Mouse (Mus musculus) large intestine, adult 2 months (tissue): ENCODE data around the gene Dlg1. TPM values are rescaled to one million over a fixed set of nuclear protein-coding genes. Genes with fewer than 3 reads are reported as not detected.

Experiments used
- DNase-seq: peaks from one replicate; pipeline ENCODE4 v3.0.0-alpha.2; 2012; ENCODE audit warnings: low read depth, low spot score
- WGBS: fragments of 180-500 bp; shearing (Covaris S2); methylation state at CpG from one replicate; pipeline ENCODE4 v1.1.7; 2018; 5-methylcytosine and 5-hydroxymethylcytosine counted together
- polyA plus RNA-seq: library from polyadenylated mRNA; depleted of rRNA; stranded (reverse); fragments of >200 nt; gene quantifications from 2 replicates; pipeline ENCODE4 v1.2.3, GENCODE M21; 2012

Gene Dlg1
- polyA plus RNA-seq, 1 experiment: 11.2 TPM

- WGBS: 84% methylated on average over 5 of the region's 5 CpGs
- no peak for DNase-seq
These were observed 9.6 kb upstream of the Dlg1 start for GRCm38 (mm10) chr16:31653616-31654015.

- DNase-seq: no peak
- WGBS: 88% methylated on average over 7 of the region's 7 CpGs
These were observed 9.2 kb upstream of the Dlg1 start for GRCm38 (mm10) chr16:31654021-31654420.

- 71% methylated on average over 2 of the region's 2 CpGs for WGBS
- no peak for DNase-seq
These were observed 7.7 kb upstream of the Dlg1 start for GRCm38 (mm10) chr16:31655531-31655930.

- DNase-seq: no peak
- WGBS: 38% methylated on average over 2 of the region's 2 CpGs
These were observed 5.7 kb upstream of the Dlg1 start for GRCm38 (mm10) chr16:31657502-31657901.

GRCm38 (mm10) chr16:31658539-31659334 is 4.5 kb upstream of the Dlg1 start:
- WGBS: 51% methylated on average over 6 of the region's 6 CpGs
- no peak for DNase-seq

- WGBS: 80% methylated on average over 5 of the region's 5 CpGs
- DNase-seq: no peak
These were observed 3.8 kb upstream of the Dlg1 start for GRCm38 (mm10) chr16:31659453-31659852.

GRCm38 (mm10) chr16:31662556-31663378 is 476 bp upstream of the Dlg1 start:
- 17% methylated on average over 22 of the region's 22 CpGs for WGBS
- no peak for DNase-seq

GRCm38 (mm10) chr16:31664287-31664597 is 999 bp downstream of the Dlg1 start:
- no peak for DNase-seq
- under 1% methylated on average over 35 of the region's 36 CpGs for WGBS

GRCm38 (mm10) chr16:31672202-31672601 is 9.0 kb downstream of the Dlg1 start:
- 89% methylated on average over 1 of the region's 1 CpGs for WGBS
- no peak for DNase-seq

- 83% methylated on average over 4 of the region's 4 CpGs for WGBS
- DNase-seq: no peak
These were observed 14.2 kb downstream of the Dlg1 start for GRCm38 (mm10) chr16:31677463-31677862.

GRCm38 (mm10) chr16:31682291-31682690 is 19.0 kb downstream of the Dlg1 start:
- 92% methylated on average over 6 of the region's 6 CpGs for WGBS
- no peak for DNase-seq

GRCm38 (mm10) chr16:31683670-31684430 is 20.6 kb downstream of the Dlg1 start:
- 34% methylated on average over 9 of the region's 9 CpGs for WGBS
- no peak for DNase-seq

GRCm38 (mm10) chr16:31684771-31685170 is 21.5 kb downstream of the Dlg1 start:
- no peak for DNase-seq
- WGBS: 69% methylated on average over 4 of the region's 4 CpGs

GRCm38 (mm10) chr16:31687766-31688165 is 24.5 kb downstream of the Dlg1 start:
- no peak for DNase-seq

GRCm38 (mm10) chr16:31695286-31696020 is 32.2 kb downstream of the Dlg1 start:
- WGBS: 64% methylated on average over 11 of the region's 11 CpGs

GRCm38 (mm10) chr16:31696367-31696766 is 33.1 kb downstream of the Dlg1 start:
- WGBS: 63% methylated on average over 6 of the region's 6 CpGs
- DNase-seq: no peak

More at GRCm38 (mm10) chr16:31695286-31696020, 32.2 kb downstream of the Dlg1 start:
- no peak for DNase-seq

GRCm38 (mm10) chr16:31697341-31697740 is 34.1 kb downstream of the Dlg1 start:
- WGBS: 81% methylated on average over 4 of the region's 4 CpGs

GRCm38 (mm10) chr16:31705213-31705612 is 42.0 kb downstream of the Dlg1 start:
- WGBS: 3% methylated on average over 2 of the region's 2 CpGs
- no peak for DNase-seq

More at GRCm38 (mm10) chr16:31697341-31697740, 34.1 kb downstream of the Dlg1 start:
- DNase-seq: no peak

GRCm38 (mm10) chr16:31705904-31706303 is 42.7 kb downstream of the Dlg1 start:
- 68% methylated on average over 3 of the region's 3 CpGs for WGBS
- no peak for DNase-seq

GRCm38 (mm10) chr16:31707326-31707725 is 44.1 kb downstream of the Dlg1 start:
- 56% methylated on average over 3 of the region's 3 CpGs for WGBS
- no peak for DNase-seq
